Comparison of ENCODE assay signal across 31 mouse cellular contexts in the genomic region with DNA sequence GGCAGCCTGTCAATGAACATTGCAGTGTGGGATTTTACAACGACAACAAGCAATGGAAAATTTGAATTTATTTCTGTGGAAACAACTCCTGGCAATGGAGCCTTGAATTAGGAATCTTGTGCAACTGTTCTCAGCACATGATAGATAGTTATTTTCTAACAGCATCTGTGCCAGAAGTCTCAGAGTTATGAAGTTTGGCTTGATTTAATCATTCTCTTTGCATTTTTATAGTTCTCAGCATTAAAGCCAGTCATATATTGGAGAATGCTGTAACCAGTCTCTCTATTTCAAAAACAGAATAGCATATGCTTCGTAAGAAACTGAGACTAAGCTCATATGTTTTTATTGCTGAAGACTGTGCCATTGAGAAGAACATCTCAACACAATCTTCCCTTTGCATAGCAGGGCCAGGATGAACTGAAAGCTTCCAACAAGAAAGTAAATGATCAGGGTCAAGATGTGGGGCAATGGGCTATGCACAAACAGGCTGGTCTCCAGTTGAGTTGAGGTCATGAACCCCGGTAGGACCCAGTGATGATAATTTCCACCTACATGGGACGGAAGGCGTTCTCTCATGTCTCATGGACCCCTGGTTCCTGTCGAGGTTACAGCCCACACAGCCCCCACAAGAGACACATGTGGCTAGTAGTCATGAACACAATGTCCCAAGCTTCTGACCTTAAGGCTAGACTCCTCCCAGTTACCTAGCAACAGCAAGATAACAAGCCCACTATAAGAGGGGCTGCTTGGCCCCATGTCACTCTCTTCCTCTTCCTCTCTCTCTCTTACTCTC.
DNase-seq lines count a peak whose midpoint lies in the region; ATAC-seq and TF ChIP-seq lines count a peak whose summit lies in the region.
"Had no signal": no experiment of that assay in that cellular context is flagged by ENCODE, and none has a peak within 500 bp of the region (broad histone marks: within the 10 kb centered on the region; RNA-seq: fewer than 3 reads in every experiment).

No protein-coding gene starts in this region.

- no peak overlapping the region for H3K4me2 ChIP-seq in kidney, postnatal 0 days (ENCODE audit: low read length)
- H3K4me2 ChIP-seq: embryonic facial prominence, embryonic 13.5 days; intestine, embryonic 15.5 days; midbrain, embryonic 15.5 days; neural tube, embryonic 13.5 days; stomach, embryonic 15.5 days had no signal

- no peaks in the 10 kb centered on the region for H3K27me3 ChIP-seq in kidney, postnatal 0 days (ENCODE audit: insufficient read depth, low read length)
- H3K27me3 ChIP-seq: CH12.LX; embryonic facial prominence, embryonic 13.5 days; intestine, embryonic 15.5 days; midbrain, embryonic 15.5 days; neural tube, embryonic 13.5 days; stomach, embryonic 15.5 days had no signal

- H3K36me3 ChIP-seq in kidney, postnatal 0 days (ENCODE audit: insufficient read depth, low read length) = no peaks in the 10 kb centered on the region
- H3K36me3 ChIP-seq: embryonic facial prominence, embryonic 13.5 days; G1E; hindbrain, embryonic 10.5 days; intestine, embryonic 15.5 days; midbrain, embryonic 15.5 days; neural tube, embryonic 13.5 days; stomach, embryonic 15.5 days had no signal

- H3K4me1 ChIP-seq in kidney, postnatal 0 days (replicated peaks; ENCODE audit: insufficient read depth, low read length) = no peaks in the 10 kb centered on the region
- H3K4me1 ChIP-seq: embryonic facial prominence, embryonic 13.5 days; intestine, embryonic 15.5 days; midbrain, embryonic 15.5 days; stomach, embryonic 15.5 days had no signal

- H3K4me3 ChIP-seq in kidney, postnatal 0 days (replicated peaks; ENCODE audit: low read depth, low read length) = no peak overlapping the region
- H3K4me3 ChIP-seq: embryonic facial prominence, embryonic 13.5 days; erythroblast, embryonic 14.5 days; heart, embryonic 10.5 days; hindbrain, embryonic 10.5 days; intestine, embryonic 15.5 days; midbrain, embryonic 15.5 days; myocyte; neural tube, embryonic 13.5 days; stomach, embryonic 15.5 days had no signal

- no peak overlapping the region for H3K9ac ChIP-seq in kidney, postnatal 0 days (ENCODE audit: low read depth, low read length)
- H3K9ac ChIP-seq: embryonic facial prominence, embryonic 13.5 days; intestine, embryonic 15.5 days; midbrain, embryonic 15.5 days; neural tube, embryonic 13.5 days; stomach, embryonic 15.5 days had no signal

- no peak for TF ChIP-seq CTCF in kidney, postnatal 0 days (IDR thresholded peaks at IDR 0.05; ENCODE audit: low read depth)

- peak; percentile 90 for ATAC-seq in frontal cortex, adult (ENCODE audit: low TSS enrichment)
- ATAC-seq in kidney, postnatal 0 days (replicated peaks; ENCODE audit: low FRiP score, low read depth) = no peak
- ATAC-seq: hindbrain, embryonic 16.5 days; intestine, embryonic 15.5 days; midbrain, embryonic 15.5 days had no signal

- DNase-seq in frontal cortex, postnatal 10 days (ENCODE audit: low spot score in 2 of 2) = no peak
- peak; percentile 33 for DNase-seq in kidney, postnatal 0 days (ENCODE audit: low spot score)
- no peak for DNase-seq in kidney, postnatal 10 days
- peak; percentile 1 for DNase-seq in right cerebral cortex, adult 18-20 months
- no peak for DNase-seq in right cerebral cortex, postnatal 36 days (ENCODE audit: low spot score in 2 of 2)
- no peak for DNase-seq in urinary bladder, adult 18-20 months (ENCODE audit: low spot score in 2 of 2)
- DNase-seq: adrenal gland, adult 8-10 months; B cell, adult 2 months; cerebellum, adult 2 months; cerebellum, postnatal 36 days; embryo, embryonic 11 days; kidney, adult 9 months; left cerebral cortex, postnatal 4 days; lung, postnatal 14 days; retina, postnatal 1 day; right cerebral cortex, postnatal 4 days; thymus, adult 2 months; thymus, postnatal 4 days had no signal

- H3K27ac ChIP-seq in kidney, postnatal 0 days = no peak overlapping the region
- H3K27ac ChIP-seq: embryonic facial prominence, embryonic 13.5 days; heart, embryonic 10.5 days; hindbrain, embryonic 10.5 days; intestine, embryonic 15.5 days; midbrain, embryonic 15.5 days; neural tube, embryonic 13.5 days; stomach, embryonic 15.5 days had no signal

- no peaks in the 10 kb centered on the region for H3K9me3 ChIP-seq in kidney, postnatal 0 days (replicated peaks; ENCODE audit: low read length)
- H3K9me3 ChIP-seq: G1E; heart, embryonic 10.5 days; intestine, embryonic 15.5 days; midbrain, embryonic 15.5 days; stomach, embryonic 15.5 days had no signal

- 82% methylated on average over 6 of the region's 6 CpGs for WGBS in kidney, postnatal 0 days

Comparison
In these comparisons a context has a peak if more than half of its experiments do, and no peak if none do; other contexts are left out.
1. DNase-seq: peak in kidney, postnatal 0 days (single experiment) and right cerebral cortex, adult 18-20 months (single experiment); none in frontal cortex, postnatal 10 days (0 of 2), kidney, postnatal 10 days (single experiment), right cerebral cortex, postnatal 36 days (0 of 2) and urinary bladder, adult 18-20 months (0 of 2).